Mouse (Mus musculus) kidney, embryonic 16.5 days (tissue): ENCODE data around the gene Rbck1. TPM values are rescaled to one million over a fixed set of nuclear protein-coding genes. Genes with fewer than 3 reads are reported as not detected.

Experiments used
- ATAC-seq: fragments of 200-750 bp; cut with Nextera tagmentation; 2 replicates; pipeline ENCODE4 v1.8.0; 2017; ENCODE audit warnings: moderate TSS enrichment; ENCODE audit not compliant: low FRiP score, low TSS enrichment
- H3K27ac ChIP-seq: fragments of 300-500 bp; sonication (generic); 2 replicates; pipeline ENCODE4 v1.5.1; 2014; ENCODE audit warnings: low read length
- H3K27me3 ChIP-seq: fragments of 300-500 bp; sonication (generic); 2 replicates; pipeline ENCODE4 v1.6.1; 2014; ENCODE audit warnings: low read length, control low read depth, mixed read lengths; ENCODE audit not compliant: insufficient read depth
- H3K36me3 ChIP-seq: fragments of 300-500 bp; sonication (generic); 2 replicates; pipeline ENCODE4 v1.6.1; 2014; ENCODE audit warnings: low read length, control low read depth, mixed read lengths; ENCODE audit not compliant: insufficient read depth
- H3K4me1 ChIP-seq: fragments of 300-500 bp; sonication (generic); 2 replicates; pipeline ENCODE4 v1.6.1; 2014; ENCODE audit warnings: low read length, control low read depth, mixed read lengths; ENCODE audit not compliant: insufficient read depth
- H3K4me2 ChIP-seq: fragments of 300-500 bp; sonication (generic); replicated peaks from 2 replicates; pipeline ENCODE4 v1.6.1; 2014; ENCODE audit warnings: low read depth, low read length
- H3K4me3 ChIP-seq: fragments of 300-500 bp; sonication (generic); 2 replicates; pipeline ENCODE4 v1.5.1; 2014; ENCODE audit warnings: mild to moderate bottlenecking, low read length
- H3K9ac ChIP-seq: fragments of 300-500 bp; sonication (generic); replicated peaks from 2 replicates; pipeline ENCODE4 v1.6.1; 2014; ENCODE audit warnings: low read length
- H3K9me3 ChIP-seq: fragments of 300-500 bp; sonication (generic); 2 replicates; pipeline ENCODE4 v1.6.1; 2016; ENCODE audit warnings: low read length, control low read depth
- WGBS: fragments of 180-500 bp; shearing (Covaris S2); extraction: QIAGEN DNeasy Blood & Tissue Kit; methylation state at CpG from one replicate; pipeline ENCODE4 v1.1.7; 2014; 5-methylcytosine and 5-hydroxymethylcytosine counted together
- polyA plus RNA-seq: library from polyadenylated mRNA; unstranded; fragments of >200 nt; fragmentation: Nextera tagmentation; extraction: Ambion mirVana; gene quantifications from 2 replicates; pipeline ENCODE4 v1.2.1, GENCODE M21; 2015

Gene Rbck1
- polyA plus RNA-seq, 1 experiment from 2014 or later, result 96.6 TPM

- 67% methylated on average over 7 of the region's 7 CpGs for WGBS
- Histone ChIP-seq H3K9me3 (no peaks in the 10 kb centered on the region), H3K4me3 (peak overlapping the region; percentile 88), H3K36me3 (peaks cover 10% of the 10 kb centered on the region), H3K4me1 (peaks cover 23% of the 10 kb centered on the region), H3K27ac (no peak overlapping the region), H3K27me3 (no peaks in the 10 kb centered on the region), H3K9ac (peak overlapping the region; percentile 93), H3K4me2 (peak overlapping the region; percentile 90)
- ATAC-seq, result no peak
These were observed 1.5 kb downstream of the Rbck1 start for GRCm38 (mm10) chr2:152330858-152331423.

- H3K27me3 ChIP-seq, result no peaks in the 10 kb centered on the region
- 58% methylated on average over 5 of the region's 5 CpGs for WGBS
- no peak for ATAC-seq
- no peaks in the 10 kb centered on the region for H3K9me3 ChIP-seq
- peaks cover 23% of the 10 kb centered on the region for H3K4me1 ChIP-seq
- H3K27ac ChIP-seq, result no peak overlapping the region
- H3K36me3 ChIP-seq, result peaks cover 32% of the 10 kb centered on the region
- H3K9ac ChIP-seq, result no peak overlapping the region
- H3K4me2 ChIP-seq, result no peak overlapping the region
- no peak overlapping the region for H3K4me3 ChIP-seq
These were observed 4.5 kb downstream of the Rbck1 start for GRCm38 (mm10) chr2:152327980-152328379.

- ATAC-seq, result no peak
- no peak overlapping the region for H3K4me2 ChIP-seq
- 85% methylated on average over 8 of the region's 8 CpGs for WGBS
- no peaks in the 10 kb centered on the region for H3K27me3 ChIP-seq
- no peak overlapping the region for H3K27ac ChIP-seq
- H3K9me3 ChIP-seq, result no peaks in the 10 kb centered on the region
- no peak overlapping the region for H3K4me3 ChIP-seq
- H3K36me3 ChIP-seq, result peaks cover 44% of the 10 kb centered on the region
- no peak overlapping the region for H3K9ac ChIP-seq
- peaks cover 19% of the 10 kb centered on the region for H3K4me1 ChIP-seq
These were observed 5.8 kb downstream of the Rbck1 start for GRCm38 (mm10) chr2:152326654-152327053.

- no peak for ATAC-seq
- H3K9ac ChIP-seq, result no peak overlapping the region
- 93% methylated on average over 13 of the region's 13 CpGs for WGBS
- no peak overlapping the region for H3K27ac ChIP-seq
- H3K27me3 ChIP-seq, result no peaks in the 10 kb centered on the region
- H3K36me3 ChIP-seq, result peaks cover 44% of the 10 kb centered on the region
- H3K4me1 ChIP-seq, result peaks cover 14% of the 10 kb centered on the region
- no peaks in the 10 kb centered on the region for H3K9me3 ChIP-seq
- H3K4me3 ChIP-seq, result no peak overlapping the region
- H3K4me2 ChIP-seq, result no peak overlapping the region
These were observed 6.3 kb downstream of the Rbck1 start for GRCm38 (mm10) chr2:152326157-152326556.

GRCm38 (mm10) chr2:152324842-152325241 is 7.6 kb downstream of the Rbck1 start:
- peaks cover 48% of the 10 kb centered on the region for H3K36me3 ChIP-seq
- H3K4me3 ChIP-seq, result no peak overlapping the region
- no peak overlapping the region for H3K4me2 ChIP-seq
- H3K4me1 ChIP-seq, result 0 out of 2 replicates have a peak, but pooled peaks cover 1% of the 10 kb centered on the region
- H3K27me3 ChIP-seq, result no peaks in the 10 kb centered on the region
- WGBS, result 90% methylated on average over 3 of the region's 3 CpGs
- no peak for ATAC-seq
- H3K9ac ChIP-seq, result no peak overlapping the region
- H3K9me3 ChIP-seq, result no peaks in the 10 kb centered on the region
- H3K27ac ChIP-seq, result no peak overlapping the region

GRCm38 (mm10) chr2:152323971-152324370 is 8.5 kb downstream of the Rbck1 start:
- no peak overlapping the region for H3K27ac ChIP-seq
- H3K9me3 ChIP-seq, result no peaks in the 10 kb centered on the region
- H3K4me2 ChIP-seq, result no peak overlapping the region
- no peak for ATAC-seq
- H3K36me3 ChIP-seq, result peaks cover 52% of the 10 kb centered on the region
- no peak overlapping the region for H3K9ac ChIP-seq
- H3K27me3 ChIP-seq, result no peaks in the 10 kb centered on the region
- 92% methylated on average over 14 of the region's 14 CpGs for WGBS
- H3K4me1 ChIP-seq, result no peaks in the 10 kb centered on the region
- no peak overlapping the region for H3K4me3 ChIP-seq

- no peaks in the 10 kb centered on the region for H3K27me3 ChIP-seq
- no peak overlapping the region for H3K27ac ChIP-seq
- no peak overlapping the region for H3K4me2 ChIP-seq
- 90% methylated on average over 6 of the region's 6 CpGs for WGBS
- no peak for ATAC-seq
- no peak overlapping the region for H3K9ac ChIP-seq
- H3K4me1 ChIP-seq, result no peaks in the 10 kb centered on the region
- H3K36me3 ChIP-seq, result peaks cover 65% of the 10 kb centered on the region
- H3K9me3 ChIP-seq, result no peaks in the 10 kb centered on the region
- no peak overlapping the region for H3K4me3 ChIP-seq
These were observed 10.3 kb downstream of the Rbck1 start for GRCm38 (mm10) chr2:152322198-152322597.

- Histone ChIP-seq H3K36me3 (peaks cover 70% of the 10 kb centered on the region), H3K27ac (no peak overlapping the region), H3K4me3 (no peak overlapping the region), H3K4me2 (no peak overlapping the region), H3K4me1 (no peaks in the 10 kb centered on the region), H3K27me3 (no peaks in the 10 kb centered on the region), H3K9ac (no peak overlapping the region), H3K9me3 (no peaks in the 10 kb centered on the region)
- WGBS, result 85% methylated on average over 5 of the region's 5 CpGs
- no peak for ATAC-seq
These were observed 10.9 kb downstream of the Rbck1 start for GRCm38 (mm10) chr2:152321558-152321957.

- Histone ChIP-seq H3K9me3 (no peaks in the 10 kb centered on the region), H3K9ac (no peak overlapping the region), H3K4me3 (no peak overlapping the region), H3K4me2 (no peak overlapping the region), H3K27ac (no peak overlapping the region), H3K4me1 (no peaks in the 10 kb centered on the region), H3K27me3 (no peaks in the 10 kb centered on the region), H3K36me3 (peaks cover 65% of the 10 kb centered on the region)
- 83% methylated on average over 6 of the region's 6 CpGs for WGBS
- no peak for ATAC-seq
These were observed 15.4 kb downstream of the Rbck1 start for GRCm38 (mm10) chr2:152317054-152317453.

GRCm38 (mm10) chr2:152313926-152314325 is 18.5 kb downstream of the Rbck1 start:
- whole genome bisulfite sequencing, result 89% methylated on average over 6 of the region's 6 CpGs
- Histone ChIP-seq H3K9me3 (no peaks in the 10 kb centered on the region), H3K27ac (no peak overlapping the region)

More at GRCm38 (mm10) chr2:152313926-152314325, 18.5 kb downstream of the Rbck1 start:
- H3K4me1 ChIP-seq, result no peaks in the 10 kb centered on the region
- H3K4me2 ChIP-seq, result no peak overlapping the region
- ATAC-seq, result no peak
- H3K9ac ChIP-seq, result no peak overlapping the region
- no peak overlapping the region for H3K4me3 ChIP-seq
- no peaks in the 10 kb centered on the region for H3K27me3 ChIP-seq
- peaks cover 83% of the 10 kb centered on the region for H3K36me3 ChIP-seq
